Mouse (Mus musculus): ENCODE results near the gene Maob. TPM values are rescaled to one million over a fixed set of nuclear protein-coding genes. Genes with fewer than 3 reads are reported as not detected.

Maob gene
- polyA plus RNA-seq, 1 experiment, result 2.2 TPM

- no peak for TF ChIP-seq POLR2A (IDR thresholded peaks at IDR 0.05; ENCODE audit: borderline replicate concordance, extremely low read depth, insufficient read depth, insufficient read length, poor library complexity, severe bottlenecking)
- TF ChIP-seq CTCF (IDR thresholded peaks at IDR 0.05; ENCODE audit: borderline replicate concordance, extremely low read depth, insufficient read depth, insufficient read length), result no peak
- DNase-seq (ENCODE audit: low read depth), result no peak
Observed at GRCm38 (mm10) chrX:16754761-16755160, 62.4 kb downstream of the Maob start.

- no peak for DNase-seq (ENCODE audit: low read depth)
- TF ChIP-seq POLR2A (IDR thresholded peaks at IDR 0.05; ENCODE audit: borderline replicate concordance, extremely low read depth, insufficient read depth, insufficient read length, poor library complexity, severe bottlenecking) (no peak), CTCF (IDR thresholded peaks at IDR 0.05; ENCODE audit: borderline replicate concordance, extremely low read depth, insufficient read depth, insufficient read length) (no peak)
Observed at GRCm38 (mm10) chrX:16748932-16749331, 68.2 kb downstream of the Maob start.

DNA sequence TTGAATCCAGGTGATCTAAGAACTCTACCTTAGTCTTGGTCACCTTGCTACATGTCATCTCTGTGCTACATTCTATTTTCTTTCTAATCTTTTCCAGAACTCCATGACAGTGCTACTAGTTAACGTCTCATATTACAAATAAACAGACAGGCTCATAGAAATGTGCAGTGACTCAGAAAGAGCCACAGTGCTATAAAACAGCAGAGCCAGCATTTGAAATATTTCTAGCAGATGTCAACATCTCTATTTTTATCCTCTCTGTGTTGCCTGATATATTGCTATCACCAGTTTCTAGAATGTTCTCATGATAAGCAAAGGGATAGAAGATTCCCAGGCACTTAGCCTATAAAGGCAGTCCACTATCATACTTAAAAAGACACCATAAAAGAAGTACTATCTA is 103.1 kb downstream of the Maob start:
- TF ChIP-seq POLR2A (IDR thresholded peaks at IDR 0.05; ENCODE audit: borderline replicate concordance, extremely low read depth, insufficient read depth, insufficient read length, poor library complexity, severe bottlenecking) (no peak), CTCF (IDR thresholded peaks at IDR 0.05; ENCODE audit: borderline replicate concordance, extremely low read depth, insufficient read depth, insufficient read length) (no peak)
- no peak for DNase-seq (ENCODE audit: low read depth)

GRCm38 (mm10) chrX:16706094-16706493 is 111.1 kb downstream of the Maob start:
- TF ChIP-seq POLR2A (IDR thresholded peaks at IDR 0.05; ENCODE audit: borderline replicate concordance, extremely low read depth, insufficient read depth, insufficient read length, poor library complexity, severe bottlenecking) (no peak), CTCF (IDR thresholded peaks at IDR 0.05; ENCODE audit: borderline replicate concordance, extremely low read depth, insufficient read depth, insufficient read length) (no peak)
- no peak for DNase-seq (ENCODE audit: low read depth)

Other genes starting within 250 kb of the Maob start
- gene Maoa, start 197.7 kb downstream of the Maob start, polyA plus RNA-seq (2012; rRNA removed), result 13.0 and 14.6 TPM in 2 replicates
- 7.2 TPM in 2 replicates for gene Ndp, start 94.4 kb upstream of the Maob start, polyA plus RNA-seq (2012; rRNA removed)